Mouse (Mus musculus): ENCODE measurements around the gene Tstd1. TPM values are rescaled to one million over a fixed set of nuclear protein-coding genes. Genes with fewer than 3 reads are reported as not detected.

Tstd1 gene
- total and polyA plus RNA-seq, 3 experiments: 0.50 to 1.4 TPM; not detected in 1

DNA sequence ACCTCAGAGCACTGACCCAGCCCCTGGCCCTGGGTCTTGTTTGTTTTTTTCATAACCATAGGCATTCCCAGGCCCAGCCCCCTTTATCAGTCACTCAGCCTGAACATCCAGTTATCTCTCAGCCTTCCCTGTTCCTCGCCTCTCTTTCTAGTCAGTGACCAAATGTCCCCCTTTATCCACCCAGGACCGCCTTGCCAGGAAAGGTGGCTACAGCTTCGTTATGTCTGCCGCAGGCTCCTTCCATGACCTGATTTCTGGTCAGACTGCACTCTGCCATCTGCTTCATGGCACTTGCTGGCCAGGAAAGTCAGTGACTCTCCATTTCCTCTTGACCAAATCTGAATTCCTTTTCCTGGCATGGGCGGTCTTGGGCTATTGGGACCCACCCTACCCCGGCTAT lies 40.4 kb upstream of the Tstd1 start:
- H3K27ac ChIP-seq (ENCODE audit: control insufficient read depth, low read depth, low read length): no peak overlapping the region
- H3K36me3 ChIP-seq (ENCODE audit: control insufficient read depth in 1 of 2, insufficient read depth in 2 of 2, low read length in 2 of 2): peaks cover 0 to 6% of the 10 kb centered on the region in 2 experiments; a peak in 2 of 4 replicates
- no peak for DNase-seq (ENCODE audit: low read depth, low spot score)
- no peak overlapping the region for H3K9ac ChIP-seq (ENCODE audit: control insufficient read depth, low read depth, low read length, poor library complexity, severe bottlenecking)
- H3K79me2 ChIP-seq (ENCODE audit: control insufficient read depth, insufficient read depth, low read length, poor library complexity): no peaks in the 10 kb centered on the region
- H3K9me3 ChIP-seq (replicated peaks; ENCODE audit: insufficient read depth, low read length): no peaks in the 10 kb centered on the region
- no peak overlapping the region for H3K4me3 ChIP-seq (ENCODE audit: control insufficient read depth in 1 of 2, insufficient read depth in 1 of 2, low read depth in 2 of 2, low read length in 2 of 2)
- TF ChIP-seq BHLHE40 (IDR thresholded peaks at IDR 0.05; ENCODE audit: borderline replicate concordance, low read depth, low read length) (no peak), ZNF384 (IDR thresholded peaks at IDR 0.05; ENCODE audit: low read depth, low read length) (no peak), ZMIZ1 (IDR thresholded peaks at IDR 0.05; ENCODE audit: low read depth, low read length) (no peak), ETS1 (IDR thresholded peaks at IDR 0.05; ENCODE audit: low read depth, low read length) (no peak), UBTF (IDR thresholded peaks at IDR 0.05; ENCODE audit: borderline replicate concordance, insufficient read depth, low read depth, low read length) (no peak), EP300 (IDR thresholded peaks at IDR 0.05; ENCODE audit: low read depth in 1 of 2, low read length in 2 of 2) (no peak), MYC (IDR thresholded peaks at IDR 0.05; ENCODE audit: low read depth, low read length) (no peak), JUND (IDR thresholded peaks at IDR 0.05; ENCODE audit: low read depth, low read length) (no peak), TBP (IDR thresholded peaks at IDR 0.05; ENCODE audit: low read depth, low read length) (no peak), RAD21 (IDR thresholded peaks at IDR 0.05; ENCODE audit: low read depth, low read length) (no peak), POLR2AphosphoS2 (IDR thresholded peaks at IDR 0.05; ENCODE audit: low read length) (no peak), USF1 (IDR thresholded peaks at IDR 0.05; ENCODE audit: low read depth, low read length) (no peak), TCF12 (IDR thresholded peaks at IDR 0.05; ENCODE audit: low read depth, low read length) (no peak), RCOR1 (IDR thresholded peaks at IDR 0.05; ENCODE audit: low read depth, low read length) (no peak), HCFC1 (IDR thresholded peaks at IDR 0.05; ENCODE audit: low read depth, low read length) (no peak), POLR2A (IDR thresholded peaks at IDR 0.05; ENCODE audit: control insufficient read depth in 1 of 2, insufficient read depth in 1 of 2, low read depth in 1 of 2, low read length in 2 of 2, poor library complexity in 1 of 2) (no peak), KAT2A (conservative IDR thresholded peaks at IDR 0.05; ENCODE audit: low read depth, low read length) (no peak), USF2 (IDR thresholded peaks at IDR 0.05; ENCODE audit: borderline replicate concordance in 1 of 2, insufficient read depth in 1 of 2, low read depth in 1 of 2, low read length in 2 of 2) (no peak), MAFK (IDR thresholded peaks at IDR 0.05; ENCODE audit: borderline replicate concordance, low read depth, low read length) (no peak)
- H3K27me3 ChIP-seq (ENCODE audit: control insufficient read depth in 1 of 2, insufficient read depth in 2 of 2, low read length in 2 of 2): no peaks in the 10 kb centered on the region
- peaks cover 2 to 25% of the 10 kb centered on the region in 2 experiments; a peak in 3 of 4 replicates for H3K4me1 ChIP-seq (ENCODE audit: control insufficient read depth in 1 of 2, insufficient read depth in 2 of 2, low read length in 2 of 2)

DNA sequence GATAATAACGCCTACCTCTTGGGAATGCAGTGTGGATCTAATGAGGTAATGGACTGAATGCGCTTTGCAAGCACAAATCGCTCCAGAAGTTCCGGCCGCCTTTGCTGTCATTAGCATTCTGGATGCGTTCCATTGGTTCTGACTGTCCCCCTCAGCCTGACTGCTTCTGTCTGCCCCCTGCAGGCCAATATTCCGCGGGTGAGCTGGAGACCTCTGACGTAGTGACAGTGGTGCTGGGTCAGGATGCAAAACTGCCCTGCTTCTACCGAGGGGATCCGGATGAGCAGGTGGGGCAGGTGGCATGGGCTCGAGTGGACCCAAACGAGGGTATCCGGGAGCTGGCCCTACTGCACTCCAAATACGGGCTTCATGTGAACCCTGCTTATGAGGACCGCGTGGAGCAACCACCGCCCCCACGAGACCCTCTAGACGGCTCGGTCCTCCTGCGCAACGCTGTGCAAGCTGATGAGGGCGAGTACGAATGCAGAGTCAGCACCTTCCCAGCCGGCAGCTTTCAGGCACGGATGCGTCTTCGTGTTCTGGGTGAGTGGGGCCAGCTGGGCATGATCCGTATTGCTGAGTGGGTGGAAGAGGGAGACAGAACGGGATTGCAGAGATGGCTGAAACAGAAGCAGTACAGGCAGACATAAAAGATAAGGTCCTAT lies 38.6 kb upstream of the Tstd1 start:
- DNase-seq (ENCODE audit: low read depth, low spot score): peak; percentile 80
- Histone ChIP-seq H3K4me1 (ENCODE audit: control insufficient read depth in 1 of 2, insufficient read depth in 2 of 2, low read length in 2 of 2) (peaks cover 0 to 22% of the 10 kb centered on the region in 2 experiments; a peak in 2 of 4 replicates), H3K4me3 (ENCODE audit: control insufficient read depth in 1 of 2, insufficient read depth in 1 of 2, low read depth in 2 of 2, low read length in 2 of 2) (peak overlapping the region; percentile 28 to 42), H3K36me3 (ENCODE audit: control insufficient read depth in 1 of 2, insufficient read depth in 2 of 2, low read length in 2 of 2) (peaks cover 0 to 3% of the 10 kb centered on the region in 2 experiments; a peak in 1 of 4 replicates), H3K79me2 (ENCODE audit: control insufficient read depth, insufficient read depth, low read length, poor library complexity) (no peaks in the 10 kb centered on the region), H3K9ac (ENCODE audit: control insufficient read depth, low read depth, low read length, poor library complexity, severe bottlenecking) (peak overlapping the region; percentile 33; the same call in 1 of the 2 replicates), H3K9me3 (replicated peaks; ENCODE audit: insufficient read depth, low read length) (no peaks in the 10 kb centered on the region), H3K27me3 (ENCODE audit: control insufficient read depth in 1 of 2, insufficient read depth in 2 of 2, low read length in 2 of 2) (no peaks in the 10 kb centered on the region), H3K27ac (ENCODE audit: control insufficient read depth, low read depth, low read length) (no peak overlapping the region)
- TF ChIP-seq RAD21 (IDR thresholded peaks at IDR 0.05; ENCODE audit: low read depth, low read length) (peak; percentile 17), MAFK (IDR thresholded peaks at IDR 0.05; ENCODE audit: borderline replicate concordance, low read depth, low read length) (no peak), CTCF (IDR thresholded peaks at IDR 0.05 in 2 of 3, conservative IDR thresholded peaks at IDR 0.05 in 1 of 3; ENCODE audit: control insufficient read depth in 1 of 3, insufficient read depth in 1 of 3, low read depth in 2 of 3, low read length in 3 of 3, poor library complexity in 1 of 3, severe bottlenecking in 1 of 3) (peak; percentile 58 to 84 (median 75)), SMC3 (IDR thresholded peaks at IDR 0.05; ENCODE audit: low read depth, low read length) (peak; percentile 56)
